Mouse (Mus musculus) kidney, adult 18-20 months (tissue): Measurements from ENCODE around the gene Plek2.

Source experiments
- DNase-seq: peaks from one replicate; pipeline ENCODE4 v3.0.0; 2021

Gene Plek2

DNA sequence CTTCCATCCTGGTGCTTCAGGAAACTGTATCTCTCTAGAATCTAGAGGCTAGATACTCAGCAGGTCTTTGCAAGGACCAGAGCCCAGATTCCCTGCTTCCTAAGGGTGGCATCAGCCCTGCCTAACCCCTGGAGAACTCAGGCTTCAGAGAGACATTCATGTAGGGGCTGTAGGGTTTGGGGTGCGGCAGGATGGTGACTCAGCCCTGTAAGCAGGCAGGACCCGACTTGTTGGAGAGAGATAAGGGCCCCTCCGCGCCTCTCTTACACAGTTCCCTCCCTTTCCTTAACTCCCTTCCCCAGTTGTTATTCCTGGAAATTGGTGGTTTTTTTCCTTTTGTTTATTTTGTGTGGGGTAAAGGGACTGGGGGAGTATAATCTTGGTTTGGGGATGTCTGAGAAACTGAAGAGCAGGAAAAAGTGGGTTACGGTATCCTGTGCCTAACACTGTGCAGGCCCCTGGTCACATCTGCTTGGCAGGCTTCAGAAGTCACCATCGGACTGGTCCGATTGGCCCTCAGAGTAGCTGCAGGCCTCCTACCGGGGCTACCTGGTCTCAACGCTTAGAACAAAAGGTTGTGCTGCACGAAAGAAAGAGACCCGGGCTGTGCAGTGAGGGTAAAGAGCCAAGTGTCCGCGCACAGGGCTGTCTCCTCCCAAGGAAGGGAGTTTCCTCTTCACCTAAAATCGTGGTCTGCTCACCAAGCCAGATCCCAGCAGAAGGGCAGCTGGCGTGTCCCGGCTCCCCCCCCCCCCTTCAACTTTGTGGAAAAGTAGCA lies 4.1 kb upstream of the Plek2 start:
- DNase-seq: no peak

DNA sequence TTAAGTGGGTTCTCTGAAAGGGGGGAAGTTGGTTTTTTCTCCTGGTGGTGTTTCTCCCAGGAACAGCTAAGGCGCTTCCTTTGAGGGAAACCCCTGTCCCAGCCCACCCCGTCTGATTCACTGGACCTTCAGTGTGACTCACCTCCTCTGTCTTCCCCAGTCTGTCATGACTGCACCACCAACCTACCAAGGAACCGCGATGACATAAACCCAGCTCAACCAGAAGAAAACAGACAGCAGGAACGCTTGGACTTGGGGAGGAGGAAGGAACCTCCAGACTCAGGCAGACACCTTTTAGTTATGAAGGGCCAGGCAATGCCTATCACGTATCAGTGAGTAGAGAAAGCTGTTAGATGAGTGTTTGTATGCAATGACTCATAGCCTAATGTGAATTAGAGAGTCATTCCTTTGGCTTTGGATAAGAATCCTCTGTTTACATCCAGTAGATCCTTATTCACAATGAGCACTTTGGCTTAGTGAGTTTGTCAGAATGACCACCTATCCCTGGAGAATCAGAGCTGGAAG lies 1.4 kb upstream of the Plek2 start:
- no peak for DNase-seq

DNA sequence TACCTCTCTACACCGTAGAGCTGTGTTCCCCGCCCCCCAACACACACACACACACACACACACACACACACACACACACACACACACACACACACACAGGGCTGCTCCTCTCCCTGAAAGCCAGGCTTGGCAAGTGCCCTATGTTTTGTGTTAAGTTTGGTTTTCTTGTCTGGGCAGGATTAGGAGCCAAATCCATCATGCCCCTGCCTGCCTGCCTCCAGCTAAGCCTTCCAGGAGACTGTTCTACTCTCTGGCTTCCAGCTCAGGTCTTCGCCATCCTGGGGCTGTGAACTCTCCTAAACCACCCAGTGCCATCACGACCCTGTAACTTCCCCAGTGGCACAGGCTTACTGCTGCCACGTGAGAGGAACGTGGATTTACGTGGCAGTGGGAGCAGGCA lies 2.3 kb downstream of the Plek2 start:
- DNase-seq: no peak

DNA sequence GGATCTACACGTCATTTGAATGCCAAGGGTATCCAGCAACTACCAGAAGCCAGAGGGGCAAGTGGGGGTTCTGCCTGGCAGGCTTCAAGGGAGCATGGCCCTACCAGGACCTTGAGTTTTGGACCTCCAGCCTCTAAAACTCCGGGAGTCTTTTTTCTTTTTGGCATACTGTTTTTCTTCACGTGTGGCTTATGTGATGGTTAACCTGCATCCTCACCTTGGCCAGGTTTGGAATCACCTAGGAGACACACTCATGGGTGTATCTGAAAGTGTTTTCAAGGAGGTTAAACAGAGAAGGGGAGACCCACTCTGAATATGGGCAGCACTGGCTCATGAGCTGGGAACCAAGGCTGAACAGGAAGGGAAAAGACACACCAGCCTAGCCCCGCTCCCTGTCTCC lies 3.5 kb downstream of the Plek2 start:
- no peak for DNase-seq

DNA sequence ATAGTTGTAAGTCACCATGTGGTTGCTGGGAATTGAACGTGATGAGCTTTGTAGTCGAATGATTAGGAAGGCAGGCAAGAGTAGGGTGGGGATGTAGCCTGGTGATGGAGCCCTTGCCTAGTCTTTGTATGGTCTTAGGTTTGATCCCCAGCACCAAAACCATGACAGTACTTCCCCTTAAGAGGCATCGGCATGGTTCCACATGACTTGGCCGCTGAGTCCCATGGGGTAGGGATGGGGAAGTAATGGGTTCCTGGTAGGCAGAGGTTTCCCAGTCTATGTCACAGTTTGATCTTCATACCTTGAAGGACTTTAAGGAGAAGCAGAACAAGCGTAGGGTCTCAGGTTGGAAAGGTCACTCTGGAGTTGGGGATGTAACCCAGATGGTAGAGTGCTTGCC lies 5.3 kb downstream of the Plek2 start:
- DNase-seq: no peak

DNA sequence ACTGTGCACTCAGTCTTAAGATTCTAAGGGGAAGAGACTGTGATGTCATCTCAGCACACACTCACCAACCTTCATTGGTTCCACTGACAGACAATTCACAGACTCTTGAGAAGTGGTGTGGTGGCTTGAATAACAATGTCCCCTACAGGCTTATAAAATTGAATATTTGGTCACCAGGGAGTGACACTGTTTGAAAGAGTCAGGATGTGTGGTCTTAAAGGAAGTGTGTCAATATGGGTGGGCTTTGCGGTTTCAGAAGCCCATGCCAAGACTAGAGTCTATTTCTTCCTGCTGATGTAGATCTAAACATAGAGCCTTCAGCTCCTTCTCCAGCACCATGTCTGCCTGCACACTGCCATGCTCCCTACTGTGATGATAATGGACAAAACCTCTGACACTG lies 8.9 kb downstream of the Plek2 start:
- no peak for DNase-seq

DNA sequence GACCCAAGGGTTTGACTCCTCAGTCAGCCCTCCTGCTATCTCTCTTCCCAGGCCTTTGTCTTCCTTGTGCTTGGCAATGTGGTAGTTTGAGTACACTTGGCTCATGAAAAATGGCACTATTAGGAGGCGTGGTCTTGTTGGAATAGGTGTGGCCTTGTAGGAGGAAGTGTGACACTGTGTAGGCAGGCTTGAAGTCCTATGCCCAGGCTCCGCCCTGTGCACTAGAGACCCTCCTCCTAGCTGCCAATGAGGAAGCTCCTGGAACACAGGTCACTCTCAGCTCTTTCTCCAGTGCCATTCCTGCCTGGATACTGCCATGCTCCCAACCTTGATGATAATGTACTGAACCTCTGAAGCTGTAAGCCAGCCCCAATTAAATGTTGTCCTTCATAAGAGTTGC lies 15.6 kb downstream of the Plek2 start:
- DNase-seq: no peak

DNA sequence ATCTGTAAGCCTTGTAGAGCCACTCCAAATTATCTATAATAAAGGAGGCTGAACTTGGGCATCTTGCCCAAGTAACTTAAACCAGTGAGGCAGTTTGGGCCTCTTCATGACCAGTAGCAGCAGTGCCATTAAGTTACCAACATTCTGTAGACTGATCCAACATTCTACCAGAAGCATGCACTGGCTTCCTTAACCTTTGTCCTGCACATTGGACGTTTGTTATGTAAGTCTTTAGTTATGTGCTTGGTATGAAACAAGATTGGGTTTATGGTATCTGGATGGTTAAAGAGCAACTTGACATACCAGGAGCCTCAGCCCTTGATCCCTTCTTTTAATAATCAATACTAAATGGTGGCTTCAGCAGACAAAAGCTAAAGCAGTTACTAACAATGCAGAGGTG lies 16.7 kb downstream of the Plek2 start:
- no peak for DNase-seq

DNA sequence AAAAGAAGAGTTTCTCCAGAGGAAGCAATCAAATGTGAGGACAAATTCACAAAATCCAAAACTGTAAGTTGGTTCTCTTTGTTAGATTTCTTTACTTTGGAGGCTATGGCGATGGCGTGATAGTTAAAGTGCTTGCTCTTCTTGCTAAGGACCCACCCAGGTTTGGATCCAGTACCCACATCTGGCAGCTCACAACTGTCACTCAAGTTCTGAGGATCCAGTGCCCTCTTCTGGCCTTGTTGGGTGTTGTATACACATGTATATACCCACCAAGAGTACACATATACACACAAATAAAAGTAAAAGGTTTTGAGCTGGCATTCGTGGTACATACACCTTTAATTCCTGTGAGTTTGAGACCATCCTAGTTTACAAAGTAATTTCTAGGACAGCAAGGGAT lies 32.2 kb downstream of the Plek2 start:
- DNase-seq: no peak

DNA sequence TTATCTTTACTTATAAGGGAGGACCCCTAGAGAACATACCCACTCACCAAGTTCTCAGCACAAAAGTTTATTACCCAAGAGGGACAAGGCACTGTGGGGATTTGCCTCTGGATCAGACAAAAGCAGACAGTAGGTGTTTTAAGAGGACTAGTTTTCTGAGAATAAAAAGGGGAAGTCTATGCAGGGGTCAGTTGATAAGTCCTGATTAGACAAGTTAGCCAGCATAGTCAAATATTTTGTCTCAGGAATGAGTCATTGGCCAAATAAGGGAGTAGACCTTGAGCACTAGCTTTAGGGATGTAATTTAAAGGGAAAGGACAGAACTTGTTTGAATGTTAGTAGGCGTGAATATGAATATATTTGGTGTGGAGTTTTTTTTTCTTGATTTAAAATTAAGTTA lies 38.6 kb downstream of the Plek2 start:
- no peak for DNase-seq

DNA sequence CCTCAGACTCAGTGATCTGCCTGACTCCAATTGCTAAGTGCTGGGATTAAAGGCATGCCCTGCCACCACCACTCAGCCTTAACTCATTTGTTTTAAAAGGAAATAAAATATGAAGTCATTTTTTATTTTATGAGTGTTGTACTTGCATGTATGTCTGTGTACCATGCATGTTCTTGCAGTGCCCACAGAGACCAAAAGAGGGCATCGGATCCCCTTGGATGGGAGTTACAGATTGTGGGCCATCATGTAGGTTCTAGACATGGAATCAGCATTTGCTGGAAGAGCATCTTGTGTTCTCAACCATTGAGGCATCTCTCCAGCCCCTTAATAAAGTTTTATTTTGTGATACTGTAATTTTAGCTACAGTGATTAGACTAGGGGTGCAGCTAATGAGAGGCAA lies 41.3 kb downstream of the Plek2 start:
- DNase-seq: no peak

DNA sequence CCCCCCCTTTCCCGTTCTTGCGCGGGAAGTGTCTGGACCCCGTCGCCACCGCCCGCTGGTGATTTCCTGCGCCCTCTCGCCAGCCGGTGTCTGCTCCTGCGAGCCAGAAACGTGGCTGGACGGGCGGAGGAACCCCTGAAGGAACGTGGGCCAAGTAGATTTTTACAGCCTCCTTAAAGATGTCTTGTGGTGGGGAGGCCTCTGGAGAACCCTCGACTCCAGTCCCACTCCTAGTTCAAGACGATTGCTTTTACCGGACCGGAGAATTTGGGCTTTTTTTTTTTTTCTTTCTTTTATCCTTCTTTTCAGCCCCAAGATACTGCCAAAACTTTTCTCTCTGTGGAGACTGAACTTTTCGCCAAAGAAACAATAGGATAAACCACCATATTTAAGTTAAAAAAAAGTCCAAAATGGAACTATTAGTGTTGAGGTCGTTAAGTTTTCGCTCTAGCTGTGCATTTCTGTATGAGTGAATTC lies 44.5 kb downstream of the Plek2 start:
- no peak for DNase-seq

DNA sequence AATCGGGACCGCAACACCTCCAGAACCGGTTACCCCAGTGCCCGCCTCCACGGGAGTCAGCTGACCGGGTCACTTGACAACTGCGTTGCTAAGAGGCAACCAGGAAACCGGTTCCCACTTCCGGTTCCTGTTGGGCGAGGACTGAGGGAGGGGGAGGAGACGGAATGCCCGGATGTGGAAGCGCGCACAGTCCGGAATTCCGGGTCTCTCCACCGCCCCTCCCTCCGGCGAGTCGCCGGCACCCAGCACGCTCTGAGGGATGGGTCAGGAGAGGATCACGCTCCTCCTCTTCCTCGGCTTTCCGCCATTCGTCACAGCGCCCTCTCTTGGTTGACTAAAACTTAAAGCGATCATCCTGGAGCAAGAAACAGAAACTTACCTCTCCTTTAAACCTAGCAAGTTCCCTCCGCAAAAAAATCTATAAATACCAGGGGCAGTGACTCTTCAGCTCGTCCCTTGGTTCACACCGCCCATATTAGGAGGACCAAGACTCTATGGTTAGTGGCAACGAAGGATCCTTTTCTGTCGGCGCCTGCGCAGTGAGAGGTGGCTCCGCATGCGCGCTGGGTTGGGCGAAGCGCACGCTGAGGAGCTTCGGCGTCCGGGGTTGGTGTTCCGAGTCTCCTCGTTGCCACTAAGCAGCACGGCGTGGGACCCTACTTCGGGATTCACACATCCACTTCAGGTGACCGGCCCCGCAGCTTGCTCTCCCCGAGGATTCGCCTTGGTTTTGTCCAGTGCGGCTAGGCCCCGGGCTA lies 45.1 kb downstream of the Plek2 start, which contains the start of the genes Atp6v1d and Eif2s1:
Gene Atp6v1d (minus strand): TSS at position 143 of the 758 bp plus-strand sequence.
Gene Eif2s1 (plus strand): TSS at position 324 of the 758 bp plus-strand sequence.
- DNase-seq: peak; percentile 97

DNA sequence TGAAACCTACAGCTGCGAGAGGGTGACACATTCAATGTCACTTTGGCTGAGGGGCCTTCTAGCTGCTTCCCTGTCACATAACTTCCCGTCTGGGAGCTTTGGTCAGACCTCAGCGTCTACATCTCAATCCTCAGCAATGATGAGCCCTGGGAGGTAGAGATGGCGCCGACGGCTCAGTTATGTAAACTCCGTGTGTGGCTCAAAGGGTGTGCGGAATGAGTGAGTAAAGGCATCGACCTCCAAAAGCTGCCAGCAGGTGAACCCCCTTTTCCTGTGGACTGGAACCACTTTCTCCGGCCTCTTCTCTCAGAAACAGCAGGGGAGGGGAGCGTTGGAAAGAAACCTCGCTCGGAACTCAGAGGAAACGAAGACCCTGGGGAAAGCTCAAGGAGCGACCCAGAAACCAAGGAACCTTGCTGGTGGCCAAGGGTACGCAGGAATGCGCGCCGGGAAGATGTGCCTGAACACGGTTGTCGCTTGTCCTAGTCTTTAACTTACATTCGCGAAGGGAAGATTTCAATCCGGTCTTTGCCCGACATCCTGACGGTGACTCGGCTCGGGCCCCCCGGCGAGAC lies 45.8 kb downstream of the Plek2 start:
- no peak for DNase-seq

DNA sequence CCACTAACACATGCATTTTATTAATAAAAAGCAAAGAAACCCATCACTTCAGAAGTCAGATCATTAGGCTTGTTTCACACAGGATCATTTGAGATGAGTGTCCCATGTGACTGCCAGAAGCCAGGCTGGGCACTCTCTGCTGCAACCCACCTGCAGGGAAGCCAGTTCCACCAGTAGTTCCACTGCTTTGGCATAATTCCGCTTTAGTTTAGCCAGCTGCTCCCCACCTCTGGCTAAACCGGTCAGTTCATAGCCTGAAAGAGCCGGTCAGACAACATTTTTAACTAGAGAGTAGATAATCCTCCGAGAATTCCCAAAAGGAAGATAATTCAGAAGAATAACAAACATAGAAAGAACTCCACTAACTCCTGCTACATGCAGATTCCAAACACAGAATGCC lies 58.5 kb downstream of the Plek2 start:
- no peak for DNase-seq

DNA sequence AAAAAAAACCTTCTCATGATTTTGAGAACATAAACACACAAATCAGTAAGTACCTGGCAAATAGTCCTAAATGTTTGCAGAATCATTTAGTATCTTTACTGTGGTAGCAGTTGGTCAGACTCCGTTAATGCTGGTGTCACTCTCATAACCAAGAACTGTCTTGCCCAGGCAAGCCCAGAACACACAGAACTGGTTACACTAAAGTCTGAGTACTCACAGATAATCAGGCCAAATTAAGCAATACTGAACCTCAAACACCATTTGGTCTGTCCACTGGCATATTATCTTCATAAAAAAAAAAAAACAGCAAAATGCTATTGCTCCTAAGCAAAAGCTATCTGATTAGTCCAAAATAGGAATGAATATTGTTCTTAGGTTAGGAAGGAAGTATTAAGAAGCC lies 64.3 kb downstream of the Plek2 start:
- no peak for DNase-seq

DNA sequence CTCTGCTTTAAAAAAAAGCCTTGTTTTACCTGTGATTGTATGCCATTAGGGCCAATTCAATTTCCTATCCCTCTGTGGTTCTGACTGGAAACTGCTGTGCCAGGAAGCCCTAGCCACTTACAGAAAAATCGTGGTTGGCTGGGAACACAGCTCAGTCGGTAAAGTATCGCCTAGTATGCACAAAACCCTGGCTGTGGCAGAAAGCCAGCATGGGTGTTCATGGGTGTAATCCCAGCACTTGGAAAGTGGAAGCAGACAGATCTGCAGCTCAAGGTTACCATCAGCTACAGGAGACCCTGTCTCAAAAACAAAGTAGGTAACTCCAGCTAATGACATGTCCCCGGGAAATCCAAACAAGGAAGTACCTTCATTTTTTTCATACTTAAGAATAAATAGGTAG lies 66.9 kb downstream of the Plek2 start:
- no peak for DNase-seq
